Mouse (Mus musculus): ENCODE data around the gene Gm20708.

DNA sequence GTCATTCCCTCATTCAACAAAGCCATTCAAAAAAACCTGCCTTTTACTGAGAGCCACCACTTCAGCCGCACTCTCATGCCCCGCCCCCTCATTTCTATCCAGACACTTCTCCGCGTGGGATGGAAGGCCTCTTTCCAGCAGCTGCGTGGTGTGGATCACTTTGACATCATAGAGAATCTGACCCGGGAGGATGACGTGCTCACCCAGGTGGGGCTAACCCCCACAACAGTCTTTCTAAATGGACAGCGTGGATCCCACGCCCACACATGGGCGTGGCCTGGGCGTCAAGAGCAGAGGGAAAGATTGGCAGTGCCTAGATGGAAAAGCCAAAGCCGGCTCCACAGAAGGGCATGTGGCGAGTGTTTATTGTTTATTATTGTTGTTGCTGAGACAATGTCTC, 26.8 kb downstream of the Gm20708 start:
- TF ChIP-seq POLR2A (IDR thresholded peaks at IDR 0.05; ENCODE audit: control insufficient read depth, extremely low read depth, insufficient read depth, low read length, poor library complexity) (no peak), CTCF (IDR thresholded peaks at IDR 0.05; ENCODE audit: borderline replicate concordance, control insufficient read depth, extremely low read depth, insufficient read depth, low read length, poor library complexity) (no peak)

Data from thymus, adult 2 months (tissue).